Mouse (Mus musculus): ENCODE measurements around the gene Znrf3.

Znrf3 gene

DNA sequence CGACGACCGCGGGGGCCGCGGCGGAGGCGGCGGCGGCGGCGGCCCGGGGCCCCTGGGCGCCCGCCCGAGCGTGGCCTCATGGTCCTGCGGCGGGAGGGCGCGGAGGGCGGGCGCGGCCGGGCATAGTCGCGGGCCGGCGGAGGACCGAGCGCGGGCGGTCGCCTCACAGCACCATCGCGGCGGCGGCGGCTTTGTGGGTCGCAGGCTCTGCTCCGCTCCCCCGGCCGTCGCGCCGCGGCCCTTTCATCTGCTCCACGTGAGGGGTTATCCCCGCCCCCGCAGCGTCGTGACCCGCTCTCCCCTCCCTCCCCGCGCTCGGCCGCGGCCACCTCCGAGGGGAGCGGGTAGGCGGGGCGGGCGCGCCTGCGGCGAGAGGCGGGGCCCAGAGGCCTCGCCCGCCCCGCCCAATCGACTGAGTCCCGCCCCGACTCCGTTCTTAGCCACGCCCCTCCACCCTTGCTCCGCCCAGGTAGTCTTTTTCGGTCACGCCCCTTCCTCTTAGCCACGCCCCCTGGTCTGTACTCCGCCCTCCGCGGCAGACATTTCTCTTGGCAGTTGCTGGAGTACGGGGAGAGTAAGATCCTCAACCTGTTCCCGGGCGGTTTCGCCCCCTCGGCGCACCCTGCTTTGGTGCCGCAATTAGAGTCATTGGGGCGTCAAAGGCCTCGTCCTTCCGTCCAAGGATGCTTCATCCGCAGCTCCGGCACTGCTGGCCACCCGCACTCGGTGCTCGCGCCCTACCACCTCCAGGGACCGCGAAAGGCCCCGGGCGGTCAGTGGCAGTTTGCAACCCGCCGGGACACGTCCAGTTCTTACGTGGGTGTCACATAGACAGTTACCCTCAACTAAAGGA, at the start of gene Znrf3:
Znrf3 (minus strand) TSS at position 249 of the 853 bp plus-strand sequence.
- no peak for TF ChIP-seq GATA4 (IDR thresholded peaks at IDR 0.05; ENCODE audit: insufficient replicate concordance, low read length)

DNA sequence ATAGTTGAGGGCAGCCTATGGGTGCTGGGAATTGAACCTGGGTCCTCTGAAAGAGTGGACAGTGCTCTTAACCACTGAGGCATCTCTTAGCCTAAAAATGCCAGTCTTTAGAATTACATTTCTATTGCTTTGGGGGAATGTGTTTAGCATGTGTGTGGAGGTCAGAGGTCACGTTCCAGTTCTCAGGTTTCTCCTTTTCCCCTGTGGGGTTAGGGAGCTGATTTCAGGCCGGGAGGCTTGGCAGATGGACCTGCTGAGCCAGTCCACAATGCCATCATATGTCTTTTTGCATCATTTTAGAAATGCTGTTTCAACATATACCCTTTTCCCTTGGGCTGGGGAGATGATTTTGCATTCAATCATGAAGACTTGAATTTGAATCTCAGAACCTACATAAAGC, 49.2 kb upstream of the Znrf3 start:
- TF ChIP-seq GATA4 (IDR thresholded peaks at IDR 0.05; ENCODE audit: insufficient replicate concordance, low read length), result no peak

DNA sequence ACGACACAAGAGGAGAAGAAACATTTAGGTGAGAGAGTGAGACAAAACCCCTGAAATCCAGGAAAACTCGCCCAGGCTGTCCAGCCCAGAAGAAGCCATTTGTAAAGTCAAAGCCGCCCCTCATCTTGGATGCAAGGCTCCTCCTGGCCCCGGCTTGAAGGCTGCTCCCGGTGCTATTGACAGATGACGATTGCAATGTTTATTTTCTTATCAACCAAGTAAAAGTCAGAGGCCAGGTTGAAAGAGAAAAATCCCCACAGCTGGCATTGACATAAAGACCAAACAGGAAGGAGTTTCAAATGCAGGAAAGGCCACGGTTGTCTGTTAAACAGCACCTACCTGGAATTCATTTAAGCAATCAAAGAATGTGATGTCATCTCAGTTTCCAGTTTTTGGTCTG, 47.3 kb upstream of the Znrf3 start:
- 0 out of 2 replicates have a peak, but pooled peaks have one; percentile 15 for TF ChIP-seq GATA4 (IDR thresholded peaks at IDR 0.05; ENCODE audit: insufficient replicate concordance, low read length)

DNA sequence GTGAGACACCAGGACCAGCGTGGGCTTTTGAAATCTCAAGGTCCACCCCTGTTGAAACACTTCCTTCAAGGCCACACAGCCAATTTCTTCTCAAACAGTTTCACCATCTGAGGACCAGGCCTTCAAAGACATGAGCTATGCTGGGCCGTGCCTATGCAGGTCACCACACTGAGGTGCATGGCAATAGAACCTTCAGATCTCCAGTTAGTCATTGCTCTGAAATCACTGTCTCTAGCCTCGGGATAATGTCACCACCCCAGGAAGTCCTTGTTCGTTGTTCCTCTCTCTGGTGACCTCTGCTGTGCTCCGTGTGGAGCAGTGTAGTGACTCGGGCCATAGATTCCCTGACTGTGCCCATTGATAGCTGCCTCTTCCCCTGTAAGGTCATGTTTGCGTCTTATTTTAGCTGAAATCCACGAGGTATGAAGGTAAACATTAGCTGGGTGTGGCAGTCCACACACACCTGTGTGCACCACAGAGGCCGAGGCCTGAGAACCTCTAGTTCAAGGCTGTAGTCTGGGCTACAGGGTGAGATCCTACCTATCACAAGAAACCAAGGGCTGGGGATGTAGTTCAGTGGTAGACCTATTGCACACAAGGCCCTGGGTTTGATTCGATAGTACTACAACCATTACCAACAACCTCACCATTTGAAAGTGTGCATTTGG, 46.5 kb upstream of the Znrf3 start:
- no peak for TF ChIP-seq GATA4 (IDR thresholded peaks at IDR 0.05; ENCODE audit: insufficient replicate concordance, low read length)

DNA sequence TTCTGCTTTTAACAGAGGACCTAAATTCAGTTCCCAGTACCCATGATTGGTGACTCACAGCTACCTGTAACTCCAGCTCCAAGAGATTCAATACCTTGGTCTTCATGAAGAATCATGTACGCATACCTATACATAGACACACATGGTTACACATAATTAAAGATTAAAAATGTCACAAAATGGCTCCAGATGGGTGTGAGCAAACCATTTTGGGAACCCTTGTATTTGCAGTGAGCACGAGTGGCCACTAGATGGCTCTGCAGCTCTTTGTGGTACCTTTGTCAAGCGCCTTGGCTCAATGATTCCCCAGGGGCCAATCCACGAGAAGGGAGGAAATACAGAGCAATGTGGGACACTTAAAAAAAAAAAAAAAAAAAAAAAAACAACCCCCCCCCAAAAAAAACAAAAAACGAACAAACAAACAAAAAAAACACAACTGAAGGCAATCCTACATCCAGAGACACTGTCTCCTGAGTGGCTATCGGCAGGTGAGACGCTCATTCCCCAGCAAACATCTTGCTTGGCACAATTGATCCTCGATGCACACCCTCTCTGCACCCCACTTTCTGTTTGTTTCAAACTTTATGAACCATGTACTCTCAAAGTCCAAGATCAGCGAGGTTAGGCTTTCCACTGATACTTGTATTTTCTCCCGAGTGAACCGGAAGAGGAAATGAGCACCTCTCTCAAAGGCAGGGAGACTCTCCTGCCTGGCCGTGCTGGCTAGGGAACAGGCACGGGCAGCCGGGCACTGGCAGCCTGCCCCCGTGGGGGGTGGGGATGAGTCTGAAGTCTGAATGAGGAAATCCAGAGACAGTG, 40.8 kb upstream of the Znrf3 start:
- TF ChIP-seq GATA4 (IDR thresholded peaks at IDR 0.05; ENCODE audit: insufficient replicate concordance, low read length), result peak; percentile 36; the same call in 1 of the 2 replicates

DNA sequence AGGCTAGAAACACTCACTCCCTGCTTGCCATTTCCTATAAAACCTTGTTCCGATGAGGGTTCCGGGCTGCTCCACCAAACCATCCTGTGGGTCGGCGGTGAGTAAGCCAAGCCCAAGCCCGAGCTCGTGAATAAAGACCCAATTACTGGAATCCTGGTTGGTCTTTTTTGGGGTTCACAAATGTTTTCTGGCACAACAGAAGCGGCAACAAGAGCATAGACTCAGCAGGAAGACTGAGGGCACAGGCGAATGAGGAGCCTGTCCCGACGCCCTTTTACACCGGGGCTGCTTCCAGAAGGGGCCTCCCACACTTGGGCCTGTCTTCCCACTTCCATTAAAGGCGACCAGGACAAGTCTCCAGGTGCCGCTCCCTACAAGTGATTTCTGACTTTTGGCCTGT, 37.9 kb upstream of the Znrf3 start:
- no peak for TF ChIP-seq GATA4 (IDR thresholded peaks at IDR 0.05; ENCODE audit: insufficient replicate concordance, low read length)

DNA sequence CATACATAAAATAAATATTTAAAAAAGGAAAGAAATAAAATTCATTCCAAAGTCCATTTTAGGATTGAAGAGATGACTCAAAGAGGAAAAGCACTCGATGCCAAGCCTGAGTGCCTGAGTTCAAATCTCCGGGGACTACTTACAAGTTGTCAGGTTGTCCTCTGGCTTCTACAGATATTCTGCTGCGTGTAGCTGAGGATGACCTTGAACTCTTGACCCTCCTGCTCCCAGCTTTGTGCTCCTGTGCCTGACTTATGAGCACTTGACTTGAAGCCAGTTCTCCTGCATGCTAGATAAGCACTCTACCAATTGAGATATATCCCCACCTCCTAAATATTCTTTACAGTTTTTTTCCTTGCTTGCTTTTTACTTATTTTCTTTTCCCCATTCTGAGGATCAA, 34.2 kb upstream of the Znrf3 start:
- TF ChIP-seq GATA4 (IDR thresholded peaks at IDR 0.05; ENCODE audit: insufficient replicate concordance, low read length), result no peak

DNA sequence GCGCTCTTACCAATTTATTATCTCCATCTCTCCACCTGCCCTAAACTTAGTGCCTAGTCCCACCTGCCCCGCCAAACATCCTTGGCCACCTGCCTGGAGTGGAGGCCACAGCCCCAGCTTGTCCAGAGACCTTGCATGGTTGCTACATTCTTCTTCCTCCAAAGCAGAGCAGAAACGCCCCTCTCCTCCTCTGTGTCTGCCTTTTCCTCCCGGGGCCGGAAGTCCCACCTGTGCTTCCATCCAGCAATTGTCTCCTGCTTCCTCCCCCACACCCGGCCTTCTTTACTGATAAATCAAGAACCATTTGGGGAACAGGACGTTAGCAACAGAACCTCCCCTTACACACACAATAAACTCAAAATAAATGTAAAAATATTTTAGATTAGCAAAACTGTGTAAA, 33.5 kb upstream of the Znrf3 start:
- no peak for TF ChIP-seq GATA4 (IDR thresholded peaks at IDR 0.05; ENCODE audit: insufficient replicate concordance, low read length)

DNA sequence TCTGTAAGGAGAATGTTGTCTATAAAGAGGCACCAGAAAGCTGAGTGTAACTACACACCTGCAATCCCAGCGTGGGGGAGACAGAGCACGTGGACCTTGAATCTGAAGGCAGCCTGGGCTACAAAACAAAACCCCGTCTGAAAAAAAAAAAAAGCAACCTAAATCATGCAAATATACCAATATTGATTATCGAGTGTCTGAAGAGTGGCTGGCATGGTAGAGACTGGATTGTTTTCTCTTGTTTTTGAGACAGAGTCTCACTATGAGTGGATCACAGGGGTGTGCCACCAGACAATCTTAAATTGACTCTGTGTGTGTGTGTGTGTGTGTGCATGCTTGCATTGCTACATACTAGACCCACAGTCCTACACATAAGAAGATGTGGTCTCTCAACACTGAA, 32.2 kb upstream of the Znrf3 start:
- TF ChIP-seq GATA4 (IDR thresholded peaks at IDR 0.05; ENCODE audit: insufficient replicate concordance, low read length), result no peak

DNA sequence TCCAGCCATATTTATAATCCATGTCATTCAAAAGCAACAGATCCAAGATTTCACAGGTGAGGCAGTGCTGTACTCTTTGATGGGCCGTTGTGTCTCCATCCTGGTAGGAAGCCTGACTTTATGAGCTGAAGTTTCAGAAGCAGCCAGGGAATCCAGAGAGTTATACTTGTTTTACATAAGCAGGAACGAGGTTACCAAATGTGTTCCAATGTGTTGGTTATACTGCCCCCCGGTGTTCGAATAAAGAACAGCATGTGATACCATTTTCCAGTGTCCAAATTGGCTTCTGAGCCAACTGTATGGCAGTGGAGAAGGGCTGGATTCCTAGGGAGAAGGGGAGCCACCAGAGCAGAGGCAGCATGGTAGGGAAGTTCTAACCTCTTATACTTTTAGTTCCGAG, 29.5 kb upstream of the Znrf3 start:
- TF ChIP-seq GATA4 (IDR thresholded peaks at IDR 0.05; ENCODE audit: insufficient replicate concordance, low read length), result no peak

DNA sequence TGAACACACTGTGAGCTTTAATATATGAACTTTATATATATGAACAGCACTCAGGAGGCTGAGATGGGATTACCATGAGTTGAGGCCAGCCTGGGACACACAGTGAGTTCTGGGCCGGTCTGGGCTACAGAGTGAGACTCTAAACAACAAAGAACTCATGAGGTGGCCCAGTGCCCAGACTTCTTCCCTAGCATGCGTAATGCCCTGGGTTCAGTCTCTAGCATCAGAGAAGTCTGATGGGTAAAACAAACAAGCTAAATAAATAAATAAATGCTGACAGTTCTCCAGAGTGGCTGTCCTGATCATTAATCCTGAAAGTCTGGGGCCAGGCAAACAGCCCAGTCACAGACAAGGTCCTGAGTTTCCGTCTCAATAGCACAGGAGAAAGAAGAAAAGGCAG, 25.4 kb upstream of the Znrf3 start:
- TF ChIP-seq GATA4 (IDR thresholded peaks at IDR 0.05; ENCODE audit: insufficient replicate concordance, low read length), result no peak

DNA sequence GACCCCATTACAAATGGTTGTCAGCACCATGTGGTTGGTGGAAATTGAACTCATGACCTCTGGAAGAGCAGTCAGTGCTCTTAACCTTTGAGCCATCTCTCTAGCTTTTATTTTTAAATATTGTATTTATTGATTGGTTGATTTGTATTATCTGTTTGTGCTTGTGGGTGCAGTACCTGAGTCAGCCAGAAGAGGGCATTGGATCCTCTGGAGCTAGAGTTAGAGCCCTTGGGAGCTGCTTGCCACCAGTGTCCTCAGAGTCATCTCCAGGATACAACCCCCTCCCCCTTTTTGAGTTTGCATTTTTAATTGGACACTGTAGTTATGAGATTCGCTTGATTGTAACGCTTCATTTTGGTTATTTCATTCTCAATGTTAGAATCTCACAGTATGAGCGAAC, 24.4 kb upstream of the Znrf3 start:
- TF ChIP-seq GATA4 (IDR thresholded peaks at IDR 0.05; ENCODE audit: insufficient replicate concordance, low read length), result no peak

DNA sequence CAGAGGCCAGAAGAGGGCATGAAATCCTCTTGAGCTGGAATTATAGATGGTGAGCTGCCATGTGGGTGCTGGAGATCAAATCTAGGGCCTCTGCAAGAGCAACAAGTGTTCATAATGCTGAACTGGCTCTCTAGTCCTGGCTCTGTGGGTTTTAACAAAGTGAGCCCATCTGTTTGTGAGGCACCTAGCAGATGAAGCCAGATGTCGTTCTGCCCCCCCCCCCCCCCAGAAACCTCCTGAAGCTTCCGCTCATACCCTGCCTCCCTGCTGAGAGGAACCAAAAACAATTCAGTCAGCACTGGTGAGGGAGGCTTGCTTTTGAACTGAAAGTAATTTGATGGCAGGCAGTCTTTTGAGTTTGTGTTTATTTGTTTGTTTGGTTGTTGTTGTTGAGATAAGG, 23.8 kb upstream of the Znrf3 start:
- no peak for TF ChIP-seq GATA4 (IDR thresholded peaks at IDR 0.05; ENCODE audit: insufficient replicate concordance, low read length)

DNA sequence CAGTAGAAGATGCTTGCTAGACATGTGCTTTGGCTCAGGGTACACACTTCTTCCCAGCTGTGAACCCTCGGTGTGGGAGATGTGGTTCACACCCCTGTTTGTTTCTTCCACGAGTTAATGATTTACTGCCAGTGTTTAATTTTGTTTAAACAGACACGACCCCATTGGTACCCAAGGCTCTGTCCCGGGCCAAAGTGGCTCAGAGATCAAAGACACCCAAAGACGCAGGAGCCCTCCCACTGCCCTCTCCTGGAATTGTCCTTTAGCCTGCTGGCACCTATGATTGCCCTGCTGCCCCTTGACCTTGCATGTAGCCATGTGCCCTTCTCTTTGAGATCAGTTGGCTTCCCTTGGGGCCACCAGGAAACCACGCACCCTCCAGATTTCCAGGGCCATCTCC, 7.3 kb upstream of the Znrf3 start:
- TF ChIP-seq GATA4 (IDR thresholded peaks at IDR 0.05; ENCODE audit: insufficient replicate concordance, low read length), result no peak

DNA sequence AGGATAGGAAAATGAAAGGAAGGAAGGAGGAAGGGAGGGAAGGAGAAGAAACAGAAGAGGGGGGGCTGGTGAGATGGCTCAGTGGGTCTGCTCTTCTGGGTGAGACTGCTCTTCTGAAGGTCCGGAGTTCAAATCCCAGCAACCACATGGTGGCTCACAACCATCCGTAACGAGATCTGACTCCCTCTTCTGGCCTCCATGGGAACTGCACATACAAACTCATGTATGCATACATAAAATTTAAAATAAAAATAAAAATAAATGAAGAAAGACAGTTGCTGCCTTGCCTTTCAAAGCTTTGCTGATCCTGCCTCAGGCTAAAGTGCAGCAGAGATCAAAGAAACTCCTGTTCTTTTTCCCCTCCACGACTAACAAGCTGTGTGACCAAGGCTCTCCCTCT, 6.7 kb upstream of the Znrf3 start:
- TF ChIP-seq GATA4 (IDR thresholded peaks at IDR 0.05; ENCODE audit: insufficient replicate concordance, low read length), result no peak

DNA sequence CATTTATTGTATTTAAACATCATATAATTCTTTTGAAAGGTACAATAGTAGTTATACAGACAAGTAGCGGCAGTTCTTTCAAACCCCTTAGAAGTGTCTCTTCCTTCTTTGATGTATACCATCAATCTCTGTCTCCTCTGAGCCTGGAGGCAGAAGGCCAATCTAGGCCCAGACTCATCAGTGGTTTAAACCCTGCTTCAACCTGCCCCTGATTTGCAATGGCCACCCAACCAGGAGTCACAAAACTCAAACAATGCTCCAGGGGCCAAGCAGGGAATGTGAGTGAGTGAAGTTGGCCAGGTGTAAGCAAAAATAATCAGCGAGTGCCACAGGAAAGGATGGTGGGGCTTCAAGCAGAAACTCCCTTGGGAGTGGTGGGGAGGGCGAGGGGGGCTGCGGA, 6.1 kb upstream of the Znrf3 start:
- TF ChIP-seq GATA4 (IDR thresholded peaks at IDR 0.05; ENCODE audit: insufficient replicate concordance, low read length), result no peak
